Mouse (Mus musculus): ENCODE data around the gene Cnksr1. TPM values are rescaled to one million over a fixed set of nuclear protein-coding genes. Genes with fewer than 3 reads are reported as not detected.

Gene Cnksr1
- total RNA-seq, 1 experiment: 1.7 TPM

- DNase-seq (ENCODE audit: low read depth, low spot score): no peak
- H3K27ac ChIP-seq (ENCODE audit: insufficient read depth, low read depth, low read length, poor library complexity, severe bottlenecking): no peak within 1 kb of the TSS
- TF ChIP-seq ZC3H11A (IDR thresholded peaks at IDR 0.05; ENCODE audit: borderline replicate concordance, low read depth, low read length) (no peak), ZNF384 (IDR thresholded peaks at IDR 0.05; ENCODE audit: low read depth, low read length) (no peak), HCFC1 (IDR thresholded peaks at IDR 0.05; ENCODE audit: borderline replicate concordance, insufficient read depth, low read length) (no peak), MAFK (IDR thresholded peaks at IDR 0.05; ENCODE audit: insufficient read depth, low read depth, low read length) (no peak), CHD2 (IDR thresholded peaks at IDR 0.05; ENCODE audit: low read depth, low read length) (no peak)
- H3K9me3 ChIP-seq (ENCODE audit: control insufficient read depth, insufficient read depth, low read depth, low read length): no peaks in the 10 kb centered on the region
- in situ Hi-C loops (cut with MboI; ENCODE audit: low sequenced_read_pairs in 2 of 2, unreplicated experiment in 2 of 2): no loop called here
- peaks cover 1 to 12% of the 10 kb centered on the region in 2 experiments; a peak in 1 of 4 replicates for H3K4me1 ChIP-seq (ENCODE audit: control insufficient read depth in 2 of 2, insufficient read depth in 2 of 2, low read length in 2 of 2, poor library complexity in 1 of 2)
- H3K4me3 ChIP-seq (ENCODE audit: insufficient read depth in 1 of 2, low read depth in 1 of 2, low read length in 2 of 2, poor library complexity in 1 of 2, severe bottlenecking in 1 of 2): no peak within 1 kb of the TSS
- no peak within 1 kb of the TSS for H3K9ac ChIP-seq (ENCODE audit: insufficient read depth, low read depth, low read length, poor library complexity, severe bottlenecking)
- no peaks in the 10 kb centered on the region for H3K36me3 ChIP-seq (ENCODE audit: control insufficient read depth, insufficient read depth, low read length, poor library complexity, severe bottlenecking)
Measured at GRCm38 (mm10) chr4:134202904-134203303, 35.3 kb downstream of the Cnksr1 start, which contains the start of gene Gm7534. Gene Gm7534, minus strand, starts transcription at chr4:134203004.

GRCm38 (mm10) chr4:134199371-134199770 is 38.8 kb downstream of the Cnksr1 start:
- no peak overlapping the region for H3K9ac ChIP-seq (ENCODE audit: insufficient read depth, low read depth, low read length, poor library complexity, severe bottlenecking)
- H3K4me3 ChIP-seq (ENCODE audit: insufficient read depth in 1 of 2, low read depth in 1 of 2, low read length in 2 of 2, poor library complexity in 1 of 2, severe bottlenecking in 1 of 2): no peak overlapping the region
- TF ChIP-seq ZNF384 (IDR thresholded peaks at IDR 0.05; ENCODE audit: low read depth, low read length) (0 out of 2 replicates have a peak, but pooled peaks have one; percentile 28), MAFK (IDR thresholded peaks at IDR 0.05; ENCODE audit: insufficient read depth, low read depth, low read length) (no peak)
- H3K9me3 ChIP-seq (ENCODE audit: control insufficient read depth, insufficient read depth, low read depth, low read length): no peaks in the 10 kb centered on the region
- 0 out of 4 replicates have a peak, but pooled peaks cover 0 to 1% of the 10 kb centered on the region in 2 experiments for H3K4me1 ChIP-seq (ENCODE audit: control insufficient read depth in 2 of 2, insufficient read depth in 2 of 2, low read length in 2 of 2, poor library complexity in 1 of 2)
- in situ Hi-C loops (cut with MboI; ENCODE audit: low sequenced_read_pairs in 2 of 2, unreplicated experiment in 2 of 2): no loop called here
- peak; percentile 47 for DNase-seq (ENCODE audit: low read depth, low spot score)
- H3K27ac ChIP-seq (ENCODE audit: insufficient read depth, low read depth, low read length, poor library complexity, severe bottlenecking): no peak overlapping the region
- H3K36me3 ChIP-seq (ENCODE audit: control insufficient read depth, insufficient read depth, low read length, poor library complexity, severe bottlenecking): no peaks in the 10 kb centered on the region

GRCm38 (mm10) chr4:134186268-134186667 is 51.9 kb downstream of the Cnksr1 start:
- Histone ChIP-seq H3K4me3 (ENCODE audit: insufficient read depth in 1 of 2, low read depth in 1 of 2, low read length in 2 of 2, poor library complexity in 1 of 2, severe bottlenecking in 1 of 2) (peak overlapping the region; percentile 78 to 79), H3K36me3 (ENCODE audit: control insufficient read depth, insufficient read depth, low read length, poor library complexity, severe bottlenecking) (no peaks in the 10 kb centered on the region; the same call in 1 of the 2 replicates), H3K27ac (ENCODE audit: insufficient read depth, low read depth, low read length, poor library complexity, severe bottlenecking) (0 out of 2 replicates have a peak overlapping the region, but pooled peaks have one; percentile 67), H3K9me3 (ENCODE audit: control insufficient read depth, insufficient read depth, low read depth, low read length) (no peaks in the 10 kb centered on the region), H3K9ac (ENCODE audit: insufficient read depth, low read depth, low read length, poor library complexity, severe bottlenecking) (peak overlapping the region; percentile 84), H3K4me1 (ENCODE audit: control insufficient read depth in 2 of 2, insufficient read depth in 2 of 2, low read length in 2 of 2, poor library complexity in 1 of 2) (no peaks in the 10 kb centered on the region)
- no peak for TF ChIP-seq MAFK (IDR thresholded peaks at IDR 0.05; ENCODE audit: insufficient read depth, low read depth, low read length)
- TF ChIP-seq ZC3H11A (IDR thresholded peaks at IDR 0.05; ENCODE audit: borderline replicate concordance, low read depth, low read length): no peak
- no peak for TF ChIP-seq HCFC1 (IDR thresholded peaks at IDR 0.05; ENCODE audit: borderline replicate concordance, insufficient read depth, low read length)
- TF ChIP-seq CHD2 (IDR thresholded peaks at IDR 0.05; ENCODE audit: low read depth, low read length): no peak
- TF ChIP-seq ZNF384 (IDR thresholded peaks at IDR 0.05; ENCODE audit: low read depth, low read length): no peak
- in situ Hi-C loops (cut with MboI; ENCODE audit: low sequenced_read_pairs in 2 of 2, unreplicated experiment in 2 of 2): no loop called here
- DNase-seq (ENCODE audit: low read depth, low spot score): no peak

- Histone ChIP-seq H3K4me3 (ENCODE audit: insufficient read depth in 1 of 2, low read depth in 1 of 2, low read length in 2 of 2, poor library complexity in 1 of 2, severe bottlenecking in 1 of 2) (peak overlapping the region; percentile 78 to 79; a peak in 3 of 4 replicates), H3K4me1 (ENCODE audit: control insufficient read depth in 2 of 2, insufficient read depth in 2 of 2, low read length in 2 of 2, poor library complexity in 1 of 2) (no peaks in the 10 kb centered on the region), H3K27ac (ENCODE audit: insufficient read depth, low read depth, low read length, poor library complexity, severe bottlenecking) (no peak overlapping the region), H3K9ac (ENCODE audit: insufficient read depth, low read depth, low read length, poor library complexity, severe bottlenecking) (0 out of 2 replicates have a peak overlapping the region, but pooled peaks have one; percentile 84), H3K36me3 (ENCODE audit: control insufficient read depth, insufficient read depth, low read length, poor library complexity, severe bottlenecking) (peaks cover 2% of the 10 kb centered on the region; the same call in 1 of the 2 replicates), H3K9me3 (ENCODE audit: control insufficient read depth, insufficient read depth, low read depth, low read length) (no peaks in the 10 kb centered on the region)
- no peak for DNase-seq (ENCODE audit: low read depth, low spot score)
- TF ChIP-seq ZNF384 (IDR thresholded peaks at IDR 0.05; ENCODE audit: low read depth, low read length) (no peak), MAFK (IDR thresholded peaks at IDR 0.05; ENCODE audit: insufficient read depth, low read depth, low read length) (no peak), ZC3H11A (IDR thresholded peaks at IDR 0.05; ENCODE audit: borderline replicate concordance, low read depth, low read length) (no peak), CHD2 (IDR thresholded peaks at IDR 0.05; ENCODE audit: low read depth, low read length) (no peak), HCFC1 (IDR thresholded peaks at IDR 0.05; ENCODE audit: borderline replicate concordance, insufficient read depth, low read length) (no peak)
- in situ Hi-C loops (cut with MboI; ENCODE audit: low sequenced_read_pairs in 2 of 2, unreplicated experiment in 2 of 2): no loop called here
Measured at GRCm38 (mm10) chr4:134185569-134185968, 52.6 kb downstream of the Cnksr1 start.

GRCm38 (mm10) chr4:134183711-134184110 is 54.5 kb downstream of the Cnksr1 start:
- no peak overlapping the region for H3K9ac ChIP-seq (ENCODE audit: insufficient read depth, low read depth, low read length, poor library complexity, severe bottlenecking)
- H3K9me3 ChIP-seq (ENCODE audit: control insufficient read depth, insufficient read depth, low read depth, low read length): no peaks in the 10 kb centered on the region
- TF ChIP-seq CHD2 (IDR thresholded peaks at IDR 0.05; ENCODE audit: low read depth, low read length) (no peak), ZNF384 (IDR thresholded peaks at IDR 0.05; ENCODE audit: low read depth, low read length) (no peak), HCFC1 (IDR thresholded peaks at IDR 0.05; ENCODE audit: borderline replicate concordance, insufficient read depth, low read length) (no peak), MAFK (IDR thresholded peaks at IDR 0.05; ENCODE audit: insufficient read depth, low read depth, low read length) (no peak), ZC3H11A (IDR thresholded peaks at IDR 0.05; ENCODE audit: borderline replicate concordance, low read depth, low read length) (no peak)
- no peak overlapping the region for H3K27ac ChIP-seq (ENCODE audit: insufficient read depth, low read depth, low read length, poor library complexity, severe bottlenecking)
- in situ Hi-C loops (cut with MboI; ENCODE audit: low sequenced_read_pairs in 2 of 2, unreplicated experiment in 2 of 2): no loop called here
- no peak overlapping the region for H3K4me3 ChIP-seq (ENCODE audit: insufficient read depth in 1 of 2, low read depth in 1 of 2, low read length in 2 of 2, poor library complexity in 1 of 2, severe bottlenecking in 1 of 2)
- no peak for DNase-seq (ENCODE audit: low read depth, low spot score)
- peaks cover 2% of the 10 kb centered on the region; the same call in 1 of the 2 replicates for H3K36me3 ChIP-seq (ENCODE audit: control insufficient read depth, insufficient read depth, low read length, poor library complexity, severe bottlenecking)
- H3K4me1 ChIP-seq (ENCODE audit: control insufficient read depth in 2 of 2, insufficient read depth in 2 of 2, low read length in 2 of 2, poor library complexity in 1 of 2): no peaks in the 10 kb centered on the region

Measured in ES-E14 (cell line).